7 mouse cellular contexts compared by ENCODE assay signal in genomic region chr4:118058116-118058677, GRCm38 (mm10).
DNase-seq lines count a peak whose midpoint lies in the region; ATAC-seq lines count a peak whose summit lies in the region.

No protein-coding gene starts in this region.

- no peaks in the 10 kb centered on the region for H3K9me3 ChIP-seq in midbrain, embryonic 15.5 days
- H3K9me3 ChIP-seq in midbrain, embryonic 13.5 days = no peaks in the 10 kb centered on the region
- no peaks in the 10 kb centered on the region for H3K9me3 ChIP-seq in stomach, embryonic 16.5 days (replicated peaks; ENCODE audit: control insufficient read depth, low read length)

- H3K27ac ChIP-seq in midbrain, embryonic 15.5 days = peak overlapping the region; percentile 38; the same call in 1 of the 2 replicates
- no peak overlapping the region for H3K27ac ChIP-seq in midbrain, embryonic 13.5 days
- peak overlapping the region; percentile 95 for H3K27ac ChIP-seq in stomach, embryonic 16.5 days (ENCODE audit: low read length)

- H3K4me3 ChIP-seq in midbrain, embryonic 15.5 days = no peak overlapping the region
- no peak overlapping the region for H3K4me3 ChIP-seq in midbrain, embryonic 13.5 days (replicated peaks)
- H3K4me3 ChIP-seq in stomach, embryonic 16.5 days (replicated peaks; ENCODE audit: low read length) = no peak overlapping the region

- H3K27me3 ChIP-seq in midbrain, embryonic 15.5 days (replicated peaks) = no peaks in the 10 kb centered on the region
- no peaks in the 10 kb centered on the region for H3K27me3 ChIP-seq in midbrain, embryonic 13.5 days
- H3K27me3 ChIP-seq in stomach, embryonic 16.5 days (ENCODE audit: control insufficient read depth, insufficient read depth, low read length) = no peaks in the 10 kb centered on the region

- no peak for ATAC-seq in midbrain, embryonic 15.5 days (replicated peaks)
- ATAC-seq in midbrain, embryonic 13.5 days = no peak
- ATAC-seq in stomach, embryonic 16.5 days (ENCODE audit: insufficient read depth, low FRiP score) = peak; percentile 65; the same call in 1 of the 2 replicates
- ATAC-seq in frontal cortex, adult (ENCODE audit: low TSS enrichment) = no peak

- H3K4me1 ChIP-seq in midbrain, embryonic 15.5 days = peaks cover 3% of the 10 kb centered on the region; the same call in 1 of the 2 replicates
- peaks cover 10% of the 10 kb centered on the region; the same call in 1 of the 2 replicates for H3K4me1 ChIP-seq in midbrain, embryonic 13.5 days (replicated peaks)
- H3K4me1 ChIP-seq in stomach, embryonic 16.5 days (ENCODE audit: control insufficient read depth, insufficient read depth, low read length) = peaks cover 58% of the 10 kb centered on the region

- no peak overlapping the region for H3K9ac ChIP-seq in midbrain, embryonic 15.5 days
- no peak overlapping the region for H3K9ac ChIP-seq in midbrain, embryonic 13.5 days (replicated peaks)
- H3K9ac ChIP-seq in stomach, embryonic 16.5 days (ENCODE audit: low read length) = peak overlapping the region; percentile 15; the same call in 1 of the 2 replicates

- WGBS in midbrain, embryonic 15.5 days = 64% methylated on average over 12 of the region's 12 CpGs
- 73% methylated on average over 12 of the region's 12 CpGs for WGBS in midbrain, embryonic 13.5 days
- 41% methylated on average over 12 of the region's 12 CpGs for WGBS in stomach, embryonic 16.5 days

- H3K4me2 ChIP-seq in midbrain, embryonic 15.5 days = no peak overlapping the region
- H3K4me2 ChIP-seq in midbrain, embryonic 13.5 days (replicated peaks) = no peak overlapping the region
- no peak overlapping the region for H3K4me2 ChIP-seq in stomach, embryonic 16.5 days (ENCODE audit: low read depth, low read length)

- H3K36me3 ChIP-seq in midbrain, embryonic 15.5 days (replicated peaks) = no peaks in the 10 kb centered on the region
- H3K36me3 ChIP-seq in midbrain, embryonic 13.5 days = no peaks in the 10 kb centered on the region
- H3K36me3 ChIP-seq in stomach, embryonic 16.5 days (ENCODE audit: control insufficient read depth, insufficient read depth, low read length) = no peaks in the 10 kb centered on the region

- DNase-seq in gastrocnemius, adult 8-10 months (ENCODE audit: low spot score in 2 of 2) = peak; percentile 40 to 58
- DNase-seq in kidney, postnatal 10 days = peak; percentile 81
- no peak for DNase-seq in frontal cortex, postnatal 10 days (ENCODE audit: low spot score in 2 of 2)

Comparison
In these comparisons a context has a peak if more than half of its experiments do, and no peak if none do; other contexts are left out.
1. DNase-seq: peak in gastrocnemius, adult 8-10 months (2 of 2) and kidney, postnatal 10 days (single experiment); none in frontal cortex, postnatal 10 days (0 of 2).